Mouse (Mus musculus) frontal cortex, postnatal 25 days (tissue): ENCODE measurements around the gene Cwc22.
"Not testable (repeated sequence)": the region's sequence is repeated elsewhere in the genome, so short reads cannot be mapped to it uniquely, and the experiment has no call there.

Experiments used
- DNase-seq, 2 experiments: peaks; one replicate each; pipeline ENCODE4 v3.0.0; 2022; ENCODE audit warnings: low spot score in 2 of 2

Gene Cwc22

DNA sequence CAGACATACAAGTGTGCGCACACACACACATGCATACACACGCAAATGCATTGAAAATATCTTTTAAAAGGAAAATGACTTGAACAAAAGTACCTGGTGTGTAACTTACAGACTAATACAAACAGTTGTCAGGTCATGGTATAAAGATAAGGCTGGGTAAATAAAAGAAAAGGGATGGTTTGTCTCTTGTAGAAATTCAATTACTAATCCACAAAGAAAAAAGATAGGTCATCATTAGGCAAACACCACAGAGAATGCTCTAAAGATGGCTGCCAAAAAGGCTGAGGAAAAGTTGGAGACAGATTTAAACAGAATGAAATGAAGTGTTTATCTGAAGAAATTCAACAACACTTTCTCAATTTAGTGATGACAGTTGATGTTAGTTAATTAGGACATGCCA lies 47.7 kb downstream of the Cwc22 start:
- no peak for DNase-seq

DNA sequence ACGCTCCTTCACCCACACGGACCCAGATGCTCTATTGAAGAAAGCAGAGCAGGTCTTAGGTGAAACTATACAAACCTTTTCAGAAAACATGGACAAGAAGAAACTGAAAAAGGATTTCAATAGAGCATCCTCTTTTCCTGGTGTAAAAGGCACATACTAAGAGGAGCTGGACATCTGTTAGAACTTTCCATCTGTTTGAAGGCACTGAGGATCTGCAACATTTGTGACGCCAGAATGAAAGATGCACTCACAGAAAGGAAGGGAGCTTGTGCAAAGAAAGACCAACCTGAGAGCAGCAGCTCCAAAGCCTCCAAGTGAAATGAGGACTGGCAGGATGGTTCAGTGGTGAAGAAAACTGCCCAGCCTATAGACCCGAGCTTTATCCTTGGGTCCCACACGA lies 48.2 kb downstream of the Cwc22 start:
- no peak for DNase-seq

DNA sequence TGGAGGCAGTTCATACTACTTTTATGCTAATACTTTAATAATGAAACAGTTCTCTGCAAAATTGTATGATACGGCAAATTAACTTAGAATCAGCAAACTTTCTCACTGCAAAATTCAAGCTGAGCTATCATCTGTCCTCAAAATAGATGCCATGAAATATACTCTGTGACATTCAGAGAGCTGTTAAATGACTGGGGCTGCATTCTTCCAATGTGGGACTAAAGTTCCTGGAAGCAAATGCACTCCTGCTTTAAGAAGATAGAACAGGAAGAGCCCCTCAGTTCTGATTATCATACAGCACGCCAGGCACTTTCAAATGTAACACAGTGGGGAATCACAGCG lies 48.6 kb downstream of the Cwc22 start:
- DNase-seq: no peak

DNA sequence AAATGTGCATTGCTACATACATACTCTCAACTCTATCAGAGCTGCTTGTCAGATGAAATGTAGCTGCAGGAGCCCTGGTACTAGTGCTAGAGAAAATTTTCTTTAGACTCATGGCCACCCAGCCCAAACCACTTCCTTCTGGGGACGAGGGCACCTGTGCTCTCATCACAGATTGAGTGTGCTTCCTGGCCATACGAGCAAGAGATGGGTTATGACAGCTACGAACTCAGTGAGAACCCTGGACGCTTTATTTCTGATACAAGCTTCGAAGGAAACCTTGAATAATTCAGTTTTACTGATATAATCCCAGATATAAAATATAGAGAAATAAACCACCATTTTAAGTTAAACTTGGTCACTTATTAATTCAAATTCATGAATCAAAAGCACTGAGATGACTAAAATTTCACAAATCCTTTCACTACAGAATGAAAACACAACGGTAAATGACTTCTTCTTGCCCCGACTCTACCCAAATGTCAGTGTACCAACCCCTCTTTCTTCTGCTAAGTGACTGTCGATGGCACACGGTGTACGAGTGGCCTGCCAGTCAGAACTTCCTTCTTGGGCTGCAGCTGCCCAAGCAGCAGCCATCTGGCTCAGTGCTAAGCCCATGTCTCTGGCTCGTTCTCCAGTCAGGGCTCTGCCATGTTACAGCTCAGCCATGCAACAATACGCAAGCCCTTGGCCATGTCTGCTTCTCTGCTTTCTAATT lies 49.2 kb downstream of the Cwc22 start:
- DNase-seq: no peak

DNA sequence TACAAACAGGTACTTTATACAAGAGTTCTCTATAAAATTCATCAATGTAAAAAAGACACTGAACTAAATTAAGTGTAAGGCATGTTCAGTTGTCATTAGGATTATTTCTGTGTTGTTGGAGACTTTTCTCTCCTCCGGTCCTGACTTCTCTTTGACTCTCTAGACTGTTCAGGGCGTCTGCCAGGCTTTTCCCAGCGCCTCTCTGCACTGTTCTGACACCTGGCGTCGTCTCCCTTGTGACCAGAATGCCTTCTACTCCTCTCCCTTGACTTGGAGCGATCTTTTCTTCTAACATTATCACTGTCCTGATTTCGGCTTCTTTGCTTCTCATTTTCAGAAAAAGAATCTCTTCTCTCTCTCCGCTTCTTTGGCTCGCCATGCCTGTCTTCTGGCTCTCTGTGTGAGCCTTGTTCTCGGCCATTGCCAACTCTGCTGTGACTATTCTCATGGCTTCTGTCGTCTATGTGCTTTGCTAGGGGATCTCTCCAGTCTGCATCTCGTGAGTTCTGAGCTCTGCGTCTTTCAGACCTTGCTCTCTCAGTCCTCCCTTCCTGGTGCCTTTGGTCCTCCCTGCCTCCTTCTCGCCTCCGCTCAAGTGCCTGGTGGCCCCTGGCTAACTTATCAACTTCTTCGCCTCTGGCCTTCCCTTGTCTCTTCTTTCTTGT lies 50.1 kb downstream of the Cwc22 start:
- not testable (repeated sequence) for DNase-seq

DNA sequence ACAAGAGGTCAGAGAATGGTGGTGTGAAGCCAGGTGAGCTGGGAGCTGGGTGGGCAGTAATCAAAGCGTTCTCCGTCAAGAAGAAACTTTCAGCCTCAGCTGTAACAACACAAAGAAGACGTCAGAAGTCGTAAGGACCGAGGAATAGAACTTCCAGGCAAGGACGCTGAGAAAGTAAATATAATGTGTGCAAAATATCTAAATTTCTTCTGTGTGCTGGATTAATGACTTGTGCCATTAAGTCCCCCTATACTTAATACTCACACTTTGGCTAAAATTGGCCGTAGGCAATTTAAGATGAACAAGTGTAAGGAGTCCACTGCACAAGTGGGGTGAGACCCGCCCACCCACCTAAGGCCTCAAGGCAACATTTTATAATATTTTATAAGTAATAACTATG lies 51.3 kb downstream of the Cwc22 start:
- DNase-seq: no peak

DNA sequence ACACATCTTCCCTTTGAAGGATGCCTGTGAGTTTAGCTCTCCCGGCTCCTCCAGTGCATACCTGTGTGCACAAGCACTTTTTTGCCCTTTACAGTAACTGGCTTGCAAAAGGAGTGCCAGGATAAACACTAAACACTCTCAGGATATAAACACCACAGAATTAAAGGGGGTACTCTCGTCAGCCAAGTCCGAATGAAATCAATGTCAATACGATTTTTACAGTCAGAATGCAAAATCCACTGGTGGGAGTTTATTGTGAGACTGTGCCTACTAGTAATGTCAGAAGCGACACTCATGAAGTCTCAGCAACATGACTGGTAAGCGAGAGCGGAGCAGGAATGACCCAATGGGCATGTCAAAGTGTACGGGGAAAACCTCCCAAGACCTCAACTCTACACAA lies 52.7 kb downstream of the Cwc22 start:
- DNase-seq: no peak

DNA sequence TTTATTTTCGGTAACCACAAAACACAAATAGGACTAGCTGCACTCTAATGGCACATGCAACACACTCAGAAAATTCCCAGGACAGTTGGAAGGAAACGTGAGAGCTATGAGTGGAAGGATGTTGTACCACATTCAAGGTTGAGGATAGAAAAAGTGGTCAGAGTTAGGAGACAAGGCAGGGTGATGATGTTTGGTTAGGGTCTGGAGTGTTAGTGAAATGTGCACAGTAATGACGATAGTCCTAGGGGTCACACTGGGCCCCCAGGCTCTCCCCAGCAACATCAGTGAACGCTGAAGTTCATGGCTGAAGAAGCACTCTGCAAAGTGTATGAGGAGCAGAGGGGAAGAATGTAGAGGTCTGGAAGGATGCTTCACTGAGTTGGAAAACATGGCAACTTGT lies 53.6 kb downstream of the Cwc22 start:
- DNase-seq: no peak

DNA sequence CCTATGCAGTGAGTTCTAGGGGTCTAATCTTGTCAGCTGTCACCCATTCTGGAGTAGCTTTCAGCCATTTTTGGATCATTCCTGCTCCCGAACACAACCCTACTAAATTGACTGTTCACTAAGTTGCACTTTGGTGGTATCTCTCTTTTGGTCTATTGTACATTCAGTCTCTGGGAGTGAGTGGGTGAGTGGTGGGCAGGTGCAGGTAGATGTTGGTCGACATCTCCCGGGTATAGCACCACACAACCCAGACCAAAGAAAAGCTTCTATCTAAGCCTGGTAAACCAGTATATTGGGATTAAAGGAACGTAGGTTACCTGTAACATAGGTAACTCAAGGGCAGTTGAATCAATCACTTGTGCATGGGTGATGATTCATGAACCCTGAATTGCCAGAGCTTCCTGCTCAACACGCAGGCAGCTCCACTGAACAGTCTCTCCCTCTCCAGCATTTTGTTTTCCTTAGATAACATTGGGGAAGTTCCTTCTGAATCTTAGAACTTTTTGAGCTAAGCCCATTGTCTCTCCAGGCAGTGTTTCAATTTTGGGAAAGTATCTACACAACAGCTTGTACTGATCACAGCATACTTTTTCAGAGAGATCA lies 55.2 kb downstream of the Cwc22 start:
- DNase-seq: no peak

DNA sequence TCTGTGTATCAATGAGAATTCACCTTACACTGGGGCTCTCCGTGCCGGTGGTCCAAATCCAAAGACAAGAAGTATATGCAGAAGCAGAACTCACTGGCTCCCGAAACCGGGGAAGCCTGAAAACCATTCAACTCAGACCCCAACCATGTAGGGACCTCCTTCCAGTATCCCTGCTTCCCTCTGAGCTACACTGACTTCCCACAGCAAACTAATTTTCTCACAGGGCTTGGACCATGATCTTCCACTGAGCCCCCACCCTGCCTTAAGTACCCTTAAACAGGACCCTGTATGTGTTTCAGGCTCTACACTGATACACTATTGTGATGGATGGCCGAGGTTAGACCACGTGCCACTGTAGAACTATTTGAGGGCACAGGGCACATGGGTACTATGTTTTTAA lies 56.2 kb downstream of the Cwc22 start:
- no peak for DNase-seq

DNA sequence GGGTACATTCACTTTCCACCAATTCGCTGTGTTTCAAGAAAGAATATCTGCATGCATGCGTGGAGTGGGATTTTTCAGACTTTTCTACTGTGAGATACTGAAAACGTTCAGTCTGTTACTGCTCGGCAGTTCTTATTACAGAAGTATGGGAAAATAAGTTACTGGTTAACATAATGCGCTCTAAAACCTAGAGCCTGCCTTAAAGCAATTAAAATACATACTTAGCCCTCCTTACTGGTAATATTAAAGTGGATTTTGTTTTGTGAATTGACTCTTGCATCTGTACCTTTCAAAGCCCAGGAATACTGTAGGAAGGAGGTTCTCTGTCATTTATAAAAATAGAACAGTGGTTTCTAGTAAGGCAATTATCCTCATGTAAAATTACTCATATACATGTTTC lies 56.8 kb downstream of the Cwc22 start:
- DNase-seq: no peak

DNA sequence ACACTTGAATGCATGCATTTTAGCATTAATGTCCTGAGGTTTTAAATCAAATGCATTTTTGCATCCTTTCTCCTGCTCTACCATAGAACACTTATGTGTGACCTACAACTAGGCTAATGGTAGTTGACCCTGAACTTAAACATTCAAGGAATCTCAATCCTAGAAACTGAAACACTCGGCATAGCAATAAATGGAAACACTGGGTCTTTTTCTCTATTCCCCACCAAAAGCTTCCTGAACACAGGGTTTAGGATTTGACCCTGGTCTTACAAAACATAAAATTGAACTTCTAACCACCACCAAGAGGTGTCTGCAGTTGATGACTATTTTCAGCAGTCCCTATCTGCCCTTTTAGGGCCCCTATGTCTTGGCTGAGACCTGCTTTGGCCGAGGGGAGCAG lies 57.3 kb downstream of the Cwc22 start:
- no peak for DNase-seq

DNA sequence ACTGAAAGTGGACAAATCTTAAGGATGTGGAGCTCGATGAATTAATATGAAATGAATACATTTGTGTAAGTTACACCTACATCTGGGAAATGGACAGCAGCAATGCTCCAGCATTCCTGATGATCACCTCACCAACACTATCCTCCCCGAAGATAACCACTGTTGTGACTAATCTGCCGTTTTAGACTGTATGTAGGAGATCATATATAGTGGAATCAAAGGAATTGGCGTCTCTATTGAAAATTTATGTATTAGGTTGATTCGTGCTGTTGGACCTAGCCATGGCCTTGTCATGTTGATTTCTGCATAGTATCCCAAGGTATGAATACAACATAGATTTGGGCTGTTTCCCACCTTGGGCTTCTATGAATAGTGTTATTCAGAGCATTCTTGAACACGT lies 58.1 kb downstream of the Cwc22 start:
- no peak for DNase-seq

DNA sequence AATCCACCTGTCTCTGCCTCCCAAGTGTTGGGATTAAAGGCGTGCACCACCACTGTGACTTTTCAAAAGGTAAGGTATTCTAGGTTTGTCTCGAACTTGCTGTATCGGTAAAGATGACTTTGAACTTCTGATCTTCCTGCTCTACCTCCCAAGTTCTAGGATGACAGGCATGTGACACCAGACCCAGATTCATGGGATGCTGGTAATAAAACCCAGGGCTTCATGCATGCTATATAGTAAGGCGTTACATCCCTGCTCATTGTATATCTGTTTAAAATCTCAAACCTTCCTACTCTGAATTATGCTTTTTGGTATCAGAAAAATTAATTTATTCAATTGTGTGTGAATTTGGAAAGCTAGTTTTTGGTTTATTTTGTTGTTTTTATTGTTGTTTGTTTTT lies 59.0 kb downstream of the Cwc22 start:
- DNase-seq: no peak

DNA sequence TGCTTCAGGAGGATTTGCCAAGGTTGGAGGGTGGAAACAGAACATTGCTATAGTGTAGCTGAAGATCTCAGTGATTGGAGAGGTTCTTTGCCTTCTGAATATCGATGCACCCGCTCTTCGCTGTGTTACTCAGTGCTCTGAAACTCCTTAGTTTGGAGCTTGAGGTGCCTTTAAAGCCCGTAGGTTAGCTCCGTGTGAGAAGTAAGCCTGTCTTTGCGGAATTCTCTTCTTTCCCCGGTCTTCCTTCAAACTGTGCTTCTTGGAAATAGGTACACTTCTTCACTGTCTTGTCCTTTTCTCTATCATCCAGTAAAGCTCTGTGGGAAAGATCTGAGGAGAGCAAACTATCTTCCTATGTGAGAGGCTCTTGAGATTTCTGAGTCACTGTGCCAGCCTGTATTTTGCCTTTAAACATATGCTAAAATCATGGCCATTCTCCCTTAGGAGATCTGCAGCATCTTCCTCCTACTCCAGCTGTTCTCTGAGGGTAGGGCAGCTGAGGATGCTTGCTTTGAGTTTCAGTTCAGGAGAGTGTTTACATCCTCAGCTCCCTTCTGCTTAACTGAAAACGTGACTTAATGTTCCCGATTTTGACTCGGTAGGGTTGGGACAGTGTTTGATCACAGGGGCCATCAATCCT lies 60.6 kb downstream of the Cwc22 start:
- no peak for DNase-seq

DNA sequence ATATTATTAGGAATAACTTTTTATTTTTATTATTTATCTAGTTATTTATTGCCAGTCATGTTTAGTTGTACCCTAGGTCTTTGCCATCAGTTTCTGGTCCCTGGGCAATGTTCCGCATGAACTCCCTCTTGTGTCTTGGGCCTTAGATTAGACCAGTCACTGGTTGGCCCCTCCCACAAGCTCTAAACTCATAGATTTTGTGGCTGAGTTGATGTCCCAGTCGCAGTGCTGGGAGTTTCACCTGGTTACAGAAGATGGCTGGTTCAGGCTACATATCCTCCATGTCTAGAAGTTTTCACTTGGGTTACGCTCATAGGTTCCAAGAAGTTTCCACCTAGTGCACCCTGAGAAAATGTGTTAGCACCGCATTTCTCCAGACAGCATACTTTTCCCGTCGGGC lies 61.1 kb downstream of the Cwc22 start:
- DNase-seq: no peak

DNA sequence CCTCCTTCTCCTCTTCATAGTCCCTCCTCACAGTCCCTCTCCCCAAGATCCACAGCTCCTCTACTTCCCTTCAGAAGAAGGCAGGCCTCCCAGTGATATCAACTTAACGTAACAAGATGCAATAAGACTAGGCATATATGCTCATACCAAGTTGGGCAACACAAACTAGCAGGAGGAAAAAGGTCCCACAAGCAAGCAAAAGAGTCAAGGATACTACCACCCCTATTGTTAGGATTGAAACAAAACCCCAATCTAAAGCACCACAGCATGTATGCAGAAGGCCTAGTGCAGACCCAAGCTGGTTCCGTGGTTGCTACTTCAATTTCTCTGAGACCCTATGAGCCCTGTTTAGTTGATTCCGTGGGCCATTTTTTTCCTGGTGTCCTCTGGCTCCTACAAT lies 61.7 kb downstream of the Cwc22 start:
- DNase-seq: no peak

DNA sequence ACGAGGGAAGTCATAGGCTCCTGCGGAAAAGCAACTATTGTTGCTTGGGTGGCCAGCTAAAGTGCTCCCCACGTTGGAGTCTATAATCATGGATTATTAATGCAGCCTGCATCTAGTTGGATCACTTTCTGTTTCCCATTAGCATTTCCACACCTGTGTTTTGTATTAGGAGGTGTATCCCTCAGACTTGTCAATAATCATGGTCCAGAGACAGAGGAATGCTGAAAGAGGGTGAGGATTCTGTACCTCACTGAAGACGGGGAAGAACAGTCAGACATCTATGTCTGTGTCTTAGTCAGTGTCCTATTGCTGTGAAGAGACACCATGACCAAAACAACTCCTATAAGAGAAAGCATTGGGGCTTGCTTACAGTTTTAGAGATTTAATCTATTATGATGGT lies 63.2 kb downstream of the Cwc22 start:
- DNase-seq: no peak

DNA sequence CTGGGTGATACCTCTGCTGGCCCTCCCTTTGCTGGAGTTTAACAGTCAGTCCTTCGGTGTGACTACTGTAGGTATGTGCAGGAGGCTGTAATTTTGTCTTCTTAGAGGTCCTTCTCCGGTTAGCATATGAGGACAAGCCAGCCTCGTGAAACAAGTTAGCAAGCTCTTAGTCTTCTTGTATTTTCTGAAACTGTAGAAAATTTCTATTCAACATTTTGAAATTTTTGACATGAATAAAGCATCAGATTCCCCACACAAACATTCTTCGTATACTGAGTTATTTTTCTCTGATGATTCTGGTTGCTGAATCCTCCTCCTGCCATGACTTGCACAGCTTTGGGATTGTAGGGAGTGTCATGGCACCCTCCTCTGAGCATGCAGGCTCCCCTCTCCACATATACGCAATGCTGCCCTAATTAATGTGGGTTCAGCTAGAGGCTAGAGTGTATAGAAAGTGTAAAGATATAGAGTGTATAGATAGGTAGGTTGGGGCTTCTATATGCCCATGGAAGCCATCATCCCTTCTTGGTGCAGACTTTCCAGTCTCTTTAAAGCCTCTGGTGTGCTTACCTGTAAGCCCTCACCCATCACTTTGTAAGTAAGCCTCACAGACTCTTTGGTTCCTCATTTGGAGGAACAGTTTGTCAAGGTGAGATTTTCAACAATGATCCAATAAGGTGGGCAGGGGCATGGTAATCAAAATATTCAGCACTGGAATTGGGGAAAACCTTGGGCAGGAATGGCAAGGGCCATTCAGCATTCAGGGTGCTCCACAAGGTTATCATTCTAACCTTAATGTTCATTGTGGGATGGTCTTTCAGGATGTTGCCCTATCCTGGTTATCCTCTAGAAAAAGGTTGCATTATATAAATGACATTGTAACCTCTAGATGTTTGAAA lies 64.6 kb downstream of the Cwc22 start:
- no peak for DNase-seq

DNA sequence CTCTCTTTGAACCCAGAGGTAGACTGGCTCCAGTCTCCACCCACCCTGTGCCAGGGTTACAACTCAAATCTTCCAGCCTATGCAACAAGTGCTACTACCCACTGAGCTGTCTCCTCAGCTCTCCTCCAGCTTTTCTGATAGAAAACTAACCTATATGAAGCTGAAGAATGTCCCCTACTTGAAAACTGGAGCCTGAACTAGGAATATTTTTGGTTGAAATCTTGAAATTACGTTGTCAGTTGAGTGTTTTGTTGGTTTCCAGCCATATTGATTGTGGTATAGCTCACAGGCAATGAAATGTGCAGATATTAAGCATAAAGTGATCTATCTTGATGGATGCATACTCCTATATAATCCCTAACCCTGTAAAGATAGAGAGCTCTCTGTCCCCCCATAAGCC lies 65.8 kb downstream of the Cwc22 start:
- no peak for DNase-seq

DNA sequence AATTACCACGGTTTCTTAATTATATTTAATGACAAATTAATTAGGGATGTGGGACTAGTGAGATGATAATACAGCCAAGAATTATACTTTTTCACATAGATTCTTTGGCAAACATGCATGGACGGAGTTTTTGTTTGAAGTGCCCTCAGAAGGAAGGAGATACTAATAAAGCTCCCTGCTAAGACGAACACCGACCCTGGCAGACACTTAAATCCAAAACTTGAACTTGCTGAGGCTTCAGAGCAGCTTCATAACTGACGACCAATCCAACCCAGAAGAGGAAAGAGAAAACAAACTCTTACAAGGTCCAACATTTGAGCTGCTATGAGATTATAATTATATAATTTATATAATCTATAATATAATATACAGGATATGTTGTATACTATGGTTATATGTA lies 66.4 kb downstream of the Cwc22 start:
- DNase-seq: no peak
